Mouse (Mus musculus): ENCODE results near the gene Map3k1. TPM values are rescaled to one million over a fixed set of nuclear protein-coding genes. Genes with fewer than 3 reads are reported as not detected.

Map3k1 gene
- polyA plus RNA-seq (2016; fragmentation: Nextera tagmentation; extraction: Ambion mirVana), result 13.8 and 16.6 TPM in 2 replicates

DNA sequence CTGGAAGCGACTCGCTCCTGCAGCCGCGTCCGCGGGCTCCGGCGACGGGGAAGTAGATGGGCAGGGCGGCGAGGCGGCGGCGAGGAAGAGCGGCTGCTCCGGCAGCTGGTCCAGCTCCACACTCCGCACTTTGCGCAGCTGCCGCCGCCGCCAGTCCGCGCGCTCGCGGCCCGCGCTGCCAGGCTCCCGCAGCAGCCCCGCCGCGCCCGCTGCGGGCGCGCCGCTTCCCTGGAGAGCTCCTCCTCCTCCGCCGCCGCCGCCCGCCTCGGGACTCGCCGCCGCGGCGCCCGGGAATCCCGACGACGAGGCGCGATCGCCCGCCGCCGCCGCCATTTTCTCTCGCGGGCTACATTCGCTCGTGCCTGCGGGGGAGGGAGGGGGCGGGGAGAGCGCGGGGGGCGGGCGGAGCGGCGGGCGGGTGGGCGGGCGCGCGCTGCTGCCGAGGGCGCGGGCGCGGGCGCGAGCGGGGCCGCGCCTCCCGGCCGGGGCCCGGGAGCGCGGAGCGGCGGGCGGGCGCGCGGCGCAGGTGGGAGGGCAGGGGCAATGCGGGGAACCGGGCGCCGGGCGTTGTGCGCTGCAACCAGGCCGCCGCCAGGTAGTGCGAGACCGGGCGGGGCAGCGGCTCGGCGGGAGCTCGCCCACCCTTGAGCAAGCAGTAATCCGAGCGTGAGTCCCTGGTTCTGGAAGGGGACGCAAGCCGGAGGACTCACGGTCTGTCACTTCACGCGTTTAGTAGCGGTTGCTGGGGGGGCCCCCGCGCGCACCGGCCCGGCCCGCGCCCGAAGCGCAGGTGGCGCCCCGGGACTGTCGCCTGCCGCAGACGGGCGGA lies at the start of gene Map3k1:
Gene Map3k1, minus strand, starts transcription at position 357 of the 829 bp plus-strand sequence.
- H3K4me1 ChIP-seq, result peaks cover 29% of the 10 kb centered on the region
- H3K4me3 ChIP-seq, result peak within 1 kb of the TSS; percentile 98
- 2% methylated on average over 100 of the region's 136 CpGs for WGBS
- H3K9me3 ChIP-seq, result no peaks in the 10 kb centered on the region
- no peaks in the 10 kb centered on the region for H3K36me3 ChIP-seq
- DNase-seq (ENCODE audit: low spot score), result peak; percentile 88
- no peaks in the 10 kb centered on the region for H3K27me3 ChIP-seq (ENCODE audit: insufficient read depth, poor library complexity, severe bottlenecking)
- H3K27ac ChIP-seq, result peak within 1 kb of the TSS; percentile 98

DNA sequence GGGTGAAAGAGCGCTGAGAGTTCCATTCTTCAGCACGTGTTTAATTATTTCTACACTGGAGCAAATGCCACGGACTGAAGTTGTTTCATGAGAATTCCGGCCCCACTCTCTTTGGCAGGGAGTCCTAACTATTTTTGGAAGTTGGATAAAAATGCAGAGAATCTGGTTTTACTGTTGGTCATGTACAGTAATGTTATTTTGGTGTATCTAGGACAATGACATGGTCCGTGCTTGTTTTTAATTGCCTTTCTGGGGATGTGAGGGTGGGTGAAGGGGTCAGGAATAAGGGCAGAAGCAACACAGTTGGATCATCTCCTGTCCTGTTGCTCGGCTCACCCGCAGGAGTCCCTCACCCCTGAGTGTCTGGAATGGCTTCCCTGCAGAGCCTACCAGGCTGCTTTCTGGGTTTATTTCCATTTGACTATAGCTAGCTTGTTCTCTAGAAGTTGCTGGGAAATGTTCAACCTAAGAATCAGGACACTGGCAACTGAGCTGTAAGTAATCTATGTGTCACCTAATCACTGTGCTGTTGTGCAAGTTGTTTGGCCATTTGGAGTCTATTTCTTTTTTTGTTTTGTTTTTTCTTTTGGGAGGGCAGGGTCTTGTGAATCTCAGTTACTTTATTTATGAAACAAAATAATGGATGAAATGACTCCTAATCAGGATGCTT lies 48.1 kb upstream of the Map3k1 start:
- no peaks in the 10 kb centered on the region for H3K9me3 ChIP-seq
- H3K27me3 ChIP-seq (ENCODE audit: insufficient read depth, poor library complexity, severe bottlenecking), result no peaks in the 10 kb centered on the region
- DNase-seq (ENCODE audit: low spot score), result peak; percentile 33
- no peak overlapping the region for H3K4me3 ChIP-seq
- H3K4me1 ChIP-seq, result no peaks in the 10 kb centered on the region
- no peak overlapping the region for H3K27ac ChIP-seq
- WGBS, result 82% methylated on average over 7 of the region's 7 CpGs
- no peaks in the 10 kb centered on the region for H3K36me3 ChIP-seq

DNA sequence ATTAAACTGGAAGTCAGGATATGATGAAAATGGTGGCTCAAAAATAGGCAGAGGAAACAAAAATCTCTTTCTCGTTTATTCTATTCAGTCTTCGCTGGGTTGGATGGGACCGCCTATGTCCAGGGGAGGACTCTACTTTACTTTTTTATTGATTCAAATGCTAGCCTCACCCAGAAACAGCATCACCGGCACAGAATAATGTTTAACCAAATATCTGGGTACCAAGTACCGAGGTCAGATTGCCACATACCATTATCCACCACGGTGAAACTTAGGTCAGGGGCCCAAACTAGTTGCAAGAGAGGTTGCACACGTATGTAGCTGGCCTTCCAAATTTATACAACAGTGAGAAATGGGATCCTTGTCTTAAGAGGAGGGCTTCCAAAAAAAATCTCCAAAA lies 47.4 kb upstream of the Map3k1 start:
- Histone ChIP-seq H3K9me3 (no peaks in the 10 kb centered on the region), H3K27ac (no peak overlapping the region), H3K4me1 (no peaks in the 10 kb centered on the region), H3K4me3 (no peak overlapping the region), H3K27me3 (ENCODE audit: insufficient read depth, poor library complexity, severe bottlenecking) (no peaks in the 10 kb centered on the region), H3K36me3 (no peaks in the 10 kb centered on the region)
- peak; percentile 36 for DNase-seq (ENCODE audit: low spot score)
- 88% methylated on average over 7 of the region's 7 CpGs for WGBS

DNA sequence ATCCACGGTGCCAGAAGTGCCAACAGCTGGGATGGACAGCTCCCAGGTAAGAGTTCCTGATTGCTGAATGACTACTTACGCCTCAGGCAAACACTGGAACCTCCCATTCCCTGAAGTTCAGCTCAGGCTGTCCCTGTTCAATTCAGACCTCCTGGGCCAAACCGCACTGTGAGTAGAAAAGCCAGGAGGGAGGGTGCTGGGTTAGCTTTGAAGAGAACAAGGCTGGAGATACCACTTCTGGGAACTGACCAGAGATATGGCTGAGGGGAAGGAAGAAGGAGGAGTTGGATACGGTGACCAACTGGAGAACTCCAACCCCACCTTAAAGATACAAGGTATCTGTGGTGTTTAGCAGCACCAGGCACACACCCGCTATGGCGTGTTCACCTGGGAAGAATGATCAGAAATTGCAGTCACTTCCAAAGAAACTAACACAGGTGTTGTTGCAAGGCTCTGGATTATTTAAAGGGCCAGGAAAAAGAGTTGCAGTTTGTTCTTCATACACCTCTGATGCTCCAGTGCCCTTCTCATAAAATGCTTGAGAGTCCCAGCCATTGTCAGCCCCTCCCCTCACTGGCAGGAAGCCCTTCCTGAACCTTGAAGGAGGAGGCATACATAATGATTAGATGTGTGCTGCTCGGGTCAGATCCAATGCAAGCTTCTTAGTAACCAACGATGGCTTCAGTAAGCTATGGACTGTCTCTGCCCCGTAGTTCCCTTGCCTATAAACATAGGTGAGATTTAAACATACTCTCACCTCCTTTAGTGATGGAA lies 43.8 kb upstream of the Map3k1 start:
- Histone ChIP-seq H3K4me1 (no peaks in the 10 kb centered on the region), H3K9me3 (no peaks in the 10 kb centered on the region), H3K36me3 (no peaks in the 10 kb centered on the region), H3K27me3 (ENCODE audit: insufficient read depth, poor library complexity, severe bottlenecking) (no peaks in the 10 kb centered on the region), H3K27ac (no peak overlapping the region), H3K4me3 (no peak overlapping the region)
- peak; percentile 41 for DNase-seq (ENCODE audit: low spot score)
- WGBS, result 79% methylated on average over 9 of the region's 9 CpGs

DNA sequence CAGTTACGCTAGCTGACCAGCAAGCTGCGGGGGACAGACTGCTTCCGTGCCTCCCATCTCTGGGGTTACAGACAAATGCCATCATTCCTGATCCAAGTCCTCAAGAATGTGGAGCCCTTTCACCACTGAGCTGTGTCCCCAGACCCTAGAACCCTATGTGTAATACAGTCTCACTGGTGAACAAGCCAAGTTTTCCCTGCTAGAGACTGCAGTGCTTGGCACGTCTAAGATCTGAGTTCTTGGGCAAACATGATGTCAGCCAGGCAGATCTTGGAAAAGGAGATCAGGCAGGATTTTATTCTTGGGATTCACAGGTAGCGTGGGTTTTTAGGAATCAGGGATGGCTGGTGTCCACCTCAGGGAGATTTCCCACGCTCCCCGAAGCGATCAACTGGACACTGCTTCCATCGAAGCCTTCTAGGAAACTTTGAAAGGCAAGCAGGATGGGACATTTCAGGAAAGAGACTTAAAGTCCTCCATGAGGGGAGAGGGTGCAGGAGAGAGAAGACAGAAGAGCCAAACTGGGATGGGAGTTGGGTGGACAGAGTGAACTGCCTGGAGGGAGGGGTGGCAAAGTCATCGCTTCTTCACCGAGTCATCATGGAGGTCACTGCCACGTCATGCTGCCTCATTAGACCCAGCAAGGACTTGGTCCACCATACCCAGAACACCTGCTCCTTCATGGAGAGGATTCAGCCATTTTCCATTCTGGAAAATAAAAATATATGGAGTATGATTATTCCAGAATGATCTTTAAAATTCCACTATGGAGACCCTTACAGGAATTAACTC lies 41.4 kb upstream of the Map3k1 start:
- H3K9me3 ChIP-seq, result no peaks in the 10 kb centered on the region
- peak; percentile 61 for DNase-seq (ENCODE audit: low spot score)
- no peak overlapping the region for H3K27ac ChIP-seq
- H3K4me3 ChIP-seq, result no peak overlapping the region
- no peaks in the 10 kb centered on the region for H3K36me3 ChIP-seq
- 91% methylated on average over 12 of the region's 12 CpGs for WGBS
- H3K4me1 ChIP-seq, result peaks cover 11% of the 10 kb centered on the region
- no peaks in the 10 kb centered on the region for H3K27me3 ChIP-seq (ENCODE audit: insufficient read depth, poor library complexity, severe bottlenecking)

DNA sequence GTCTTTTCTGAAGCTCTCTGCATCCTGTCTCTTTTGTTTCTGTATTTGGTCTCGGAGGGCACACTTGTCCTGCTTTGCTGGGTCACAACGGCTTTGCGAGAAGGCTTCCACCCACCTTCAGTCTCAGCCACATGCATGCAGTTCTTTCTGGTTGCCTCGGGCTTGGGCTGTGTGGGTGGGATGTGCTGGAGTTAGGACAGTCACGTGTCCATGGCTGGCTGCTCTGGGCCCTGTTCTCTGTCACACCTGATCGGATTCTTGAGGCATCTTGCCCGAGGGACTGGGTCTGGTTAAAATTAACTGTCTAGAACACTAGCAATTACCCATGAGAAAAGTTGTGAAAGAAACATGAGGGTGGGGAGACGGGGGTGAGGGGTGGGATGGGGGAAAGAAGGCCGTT lies 36.7 kb upstream of the Map3k1 start:
- Histone ChIP-seq H3K9me3 (no peaks in the 10 kb centered on the region), H3K4me3 (no peak overlapping the region), H3K27ac (peak overlapping the region; percentile 52; the same call in 1 of the 2 replicates), H3K36me3 (no peaks in the 10 kb centered on the region), H3K4me1 (peaks cover 11% of the 10 kb centered on the region), H3K27me3 (ENCODE audit: insufficient read depth, poor library complexity, severe bottlenecking) (no peaks in the 10 kb centered on the region)
- DNase-seq (ENCODE audit: low spot score), result peak; percentile 67
- WGBS, result 40% methylated on average over 9 of the region's 9 CpGs

DNA sequence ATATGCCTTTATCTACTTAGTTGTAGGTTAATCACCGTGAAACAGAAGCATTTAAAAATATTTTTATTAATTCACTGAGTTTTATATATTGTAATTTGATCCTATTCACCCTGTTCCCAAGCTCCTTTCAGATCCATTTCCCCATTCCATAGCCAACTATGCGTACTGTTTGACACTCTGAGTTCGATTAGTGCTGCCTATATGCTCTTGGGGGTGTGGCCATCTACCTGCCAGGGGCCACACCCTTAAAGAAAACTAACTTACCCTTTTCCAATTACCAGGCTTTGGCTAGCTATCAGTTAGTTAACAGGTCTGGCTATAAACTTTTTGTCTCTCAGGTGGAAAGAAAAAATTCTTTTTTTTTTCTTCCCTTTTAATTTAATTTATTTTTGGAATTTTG lies 35.5 kb upstream of the Map3k1 start:
- 86% methylated on average over 3 of the region's 3 CpGs for WGBS
- Histone ChIP-seq H3K36me3 (no peaks in the 10 kb centered on the region), H3K9me3 (no peaks in the 10 kb centered on the region), H3K4me1 (peaks cover 11% of the 10 kb centered on the region), H3K27me3 (ENCODE audit: insufficient read depth, poor library complexity, severe bottlenecking) (no peaks in the 10 kb centered on the region), H3K27ac (no peak overlapping the region), H3K4me3 (no peak overlapping the region)
- DNase-seq (ENCODE audit: low spot score), result peak; percentile 39

DNA sequence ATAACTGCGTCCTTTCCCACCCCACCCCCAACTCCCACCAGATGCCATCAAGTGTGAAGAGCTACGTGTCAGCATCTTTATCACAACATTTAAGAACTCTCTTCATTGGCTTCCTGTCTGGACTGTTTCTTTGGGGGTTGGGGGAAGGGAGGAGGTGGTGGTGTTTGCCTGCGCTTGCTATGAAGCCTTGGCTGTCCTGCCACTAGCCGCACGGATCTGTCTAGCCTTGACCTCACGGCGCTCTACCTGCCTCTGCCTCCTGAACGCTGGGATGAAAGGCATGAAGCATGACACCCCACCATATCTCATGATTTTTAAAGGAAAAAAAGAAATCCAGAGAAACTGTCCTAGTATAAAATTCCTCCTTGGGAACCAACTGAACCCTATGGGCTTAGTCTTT lies 27.0 kb upstream of the Map3k1 start:
- Histone ChIP-seq H3K9me3 (no peaks in the 10 kb centered on the region), H3K27ac (no peak overlapping the region), H3K36me3 (no peaks in the 10 kb centered on the region), H3K27me3 (ENCODE audit: insufficient read depth, poor library complexity, severe bottlenecking) (no peaks in the 10 kb centered on the region), H3K4me3 (no peak overlapping the region), H3K4me1 (peaks cover 6% of the 10 kb centered on the region)
- no peak for DNase-seq (ENCODE audit: low spot score)
- WGBS, result 39% methylated on average over 8 of the region's 8 CpGs

DNA sequence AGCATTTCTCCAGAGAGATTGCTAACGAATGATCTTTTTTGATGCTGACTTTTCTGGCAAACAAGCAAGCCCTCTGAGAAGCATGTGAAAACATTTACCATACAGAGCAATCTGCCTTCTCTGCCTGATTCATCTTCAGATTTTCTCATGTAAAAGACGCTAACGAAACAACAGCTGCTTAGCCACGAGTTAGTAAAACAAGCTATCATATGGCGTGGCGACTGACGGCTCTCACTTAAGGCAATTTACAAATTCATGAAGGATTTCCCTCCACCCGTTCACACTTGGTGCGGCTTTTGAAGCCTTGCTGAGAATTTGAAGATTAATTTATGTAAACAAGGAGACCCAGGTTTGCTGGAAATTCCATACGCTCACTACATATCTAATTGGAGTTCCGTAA lies 25.8 kb upstream of the Map3k1 start:
- 63% methylated on average over 11 of the region's 11 CpGs for WGBS
- no peaks in the 10 kb centered on the region for H3K27me3 ChIP-seq (ENCODE audit: insufficient read depth, poor library complexity, severe bottlenecking)
- no peak for DNase-seq (ENCODE audit: low spot score)
- H3K4me3 ChIP-seq, result no peak overlapping the region
- no peaks in the 10 kb centered on the region for H3K36me3 ChIP-seq
- H3K27ac ChIP-seq, result no peak overlapping the region
- H3K4me1 ChIP-seq, result peaks cover 8% of the 10 kb centered on the region
- H3K9me3 ChIP-seq, result no peaks in the 10 kb centered on the region

DNA sequence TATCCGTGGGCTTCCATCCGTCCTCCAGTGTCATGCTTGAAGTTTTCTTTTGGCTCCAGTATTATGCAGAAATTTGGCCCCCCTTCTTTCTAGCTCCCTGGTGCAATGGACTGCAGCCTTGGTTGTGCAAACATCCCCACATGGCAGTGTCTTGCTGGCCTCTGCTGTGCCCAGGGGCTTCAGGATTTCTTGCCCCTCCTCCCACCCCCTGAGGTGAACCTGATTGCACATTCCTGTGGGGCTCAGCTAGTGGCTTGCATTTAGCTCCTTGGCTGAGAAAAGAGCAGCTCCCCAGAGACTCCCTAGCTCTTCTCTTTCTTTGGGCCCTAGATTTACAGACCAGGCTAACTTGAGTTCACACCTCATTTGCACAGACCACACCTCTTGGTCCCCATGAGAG lies 20.7 kb upstream of the Map3k1 start:
- DNase-seq (ENCODE audit: low spot score), result no peak
- Histone ChIP-seq H3K4me3 (no peak overlapping the region), H3K4me1 (0 out of 2 replicates have a peak, but pooled peaks cover 5% of the 10 kb centered on the region), H3K27me3 (ENCODE audit: insufficient read depth, poor library complexity, severe bottlenecking) (no peaks in the 10 kb centered on the region), H3K27ac (no peak overlapping the region), H3K36me3 (no peaks in the 10 kb centered on the region), H3K9me3 (no peaks in the 10 kb centered on the region)
- WGBS, result 46% methylated on average over 2 of the region's 2 CpGs

DNA sequence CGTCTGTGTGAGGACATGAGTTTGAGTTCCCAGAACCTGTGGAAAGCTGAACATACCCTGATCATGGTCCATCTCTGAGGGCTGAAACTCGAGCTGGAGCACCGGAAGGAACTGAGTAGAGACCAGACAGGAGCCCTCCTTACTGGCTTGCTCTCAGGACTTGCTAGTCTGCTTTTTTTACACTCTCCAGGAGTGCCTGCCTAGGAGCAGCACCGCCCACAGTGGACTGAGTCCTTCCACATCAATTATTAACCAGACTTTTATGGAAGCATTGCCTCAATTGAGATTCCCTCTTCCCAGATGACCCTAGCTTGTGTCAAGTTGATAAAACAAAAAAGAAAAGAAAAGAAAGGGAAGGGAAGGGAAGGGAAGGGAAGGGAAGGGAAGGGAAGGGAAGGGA lies 18.7 kb upstream of the Map3k1 start:
- H3K4me1 ChIP-seq, result 0 out of 2 replicates have a peak, but pooled peaks cover 5% of the 10 kb centered on the region
- WGBS, result 79% methylated on average over 4 of the region's 4 CpGs

DNA sequence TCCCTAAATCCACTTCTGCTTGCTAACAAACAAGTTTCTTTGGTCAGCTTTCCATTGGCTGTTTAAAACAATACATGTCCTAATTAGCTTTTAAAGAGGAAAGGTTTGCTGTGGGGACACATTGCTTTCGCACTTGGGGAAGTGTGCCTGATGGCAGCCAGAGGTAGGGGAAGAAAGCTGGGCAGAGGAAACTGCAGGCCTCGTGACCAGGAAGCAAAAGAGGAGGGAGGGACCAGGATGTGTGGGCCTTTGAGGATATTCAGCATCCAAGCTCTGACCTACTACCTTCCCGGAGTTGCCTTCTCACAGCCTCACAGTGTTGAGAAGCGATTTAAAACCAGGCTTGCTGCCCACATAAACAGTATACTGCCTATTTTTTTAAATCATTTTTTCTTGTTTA lies 15.4 kb upstream of the Map3k1 start:
- H3K9me3 ChIP-seq, result no peaks in the 10 kb centered on the region

More for the DNA sequence above, 18.7 kb upstream of the Map3k1 start:
- no peak overlapping the region for H3K27ac ChIP-seq
- no peaks in the 10 kb centered on the region for H3K9me3 ChIP-seq
- no peak overlapping the region for H3K4me3 ChIP-seq
- H3K27me3 ChIP-seq (ENCODE audit: insufficient read depth, poor library complexity, severe bottlenecking), result no peaks in the 10 kb centered on the region
- no peaks in the 10 kb centered on the region for H3K36me3 ChIP-seq
- peak; percentile 48 for DNase-seq (ENCODE audit: low spot score)

More for the DNA sequence above, 15.4 kb upstream of the Map3k1 start:
- no peaks in the 10 kb centered on the region for H3K36me3 ChIP-seq
- no peak overlapping the region for H3K4me3 ChIP-seq
- no peaks in the 10 kb centered on the region for H3K27me3 ChIP-seq (ENCODE audit: insufficient read depth, poor library complexity, severe bottlenecking)
- H3K4me1 ChIP-seq, result no peaks in the 10 kb centered on the region
- no peak overlapping the region for H3K27ac ChIP-seq
- peak; percentile 31 for DNase-seq (ENCODE audit: low spot score)
- WGBS, result 66% methylated on average over 4 of the region's 4 CpGs
